In the genomic region with DNA sequence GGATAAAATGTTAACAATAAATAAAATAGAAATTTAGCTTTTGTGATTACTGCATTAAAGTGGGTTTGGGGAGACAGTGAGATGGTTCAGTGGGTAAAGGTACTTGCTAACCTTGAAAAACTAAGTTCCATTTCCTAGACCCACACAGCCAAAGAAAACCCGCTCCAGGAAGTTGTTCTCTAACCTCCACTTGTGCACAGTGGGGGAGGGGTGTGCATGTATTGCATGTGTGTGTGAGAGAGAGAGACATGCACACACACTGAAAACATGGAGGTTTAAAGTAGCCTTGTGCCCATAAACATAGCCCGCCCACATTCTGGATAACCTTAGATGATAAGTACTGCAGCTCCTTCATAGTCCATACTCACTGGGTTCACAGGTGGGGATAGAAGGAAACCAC, we compare ENCODE assay signal across 28 mouse cellular contexts. TPM values are rescaled to one million over a fixed set of nuclear protein-coding genes. Genes with fewer than 3 reads are reported as not detected.
DNase-seq lines count a peak whose midpoint lies in the region; ATAC-seq and TF ChIP-seq lines count a peak whose summit lies in the region.
"Had no signal": no experiment of that assay in that cellular context is flagged by ENCODE, and none has a peak within 500 bp of the region (broad histone marks: within the 10 kb centered on the region; RNA-seq: fewer than 3 reads in every experiment).

No protein-coding gene starts in this region.

- no peaks in the 10 kb centered on the region for H3K9me3 ChIP-seq in midbrain, embryonic 14.5 days (ENCODE audit: control insufficient read depth, low read length)
- H3K9me3 ChIP-seq: embryonic facial prominence, embryonic 10.5 days; embryonic facial prominence, embryonic 12.5 days; forebrain, embryonic 13.5 days; forebrain, embryonic 15.5 days had no signal

- no peak overlapping the region for H3K4me2 ChIP-seq in midbrain, embryonic 14.5 days (ENCODE audit: low read length)
- H3K4me2 ChIP-seq: embryonic facial prominence, embryonic 12.5 days; forebrain, embryonic 13.5 days; forebrain, embryonic 15.5 days had no signal

- H3K4me3 ChIP-seq in thymus, adult 2 months (ENCODE audit: control insufficient read depth, insufficient read depth, low read length), result no peak overlapping the region
- H3K4me3 ChIP-seq in midbrain, embryonic 14.5 days (replicated peaks; ENCODE audit: low read depth, low read length), result no peak overlapping the region
- no peak overlapping the region for H3K4me3 ChIP-seq in layer of hippocampus, adult 2 months
- H3K4me3 ChIP-seq: embryonic facial prominence, embryonic 10.5 days; embryonic facial prominence, embryonic 12.5 days; forebrain, embryonic 13.5 days; forebrain, embryonic 15.5 days had no signal

- no peaks in the 10 kb centered on the region for H3K4me1 ChIP-seq in thymus, adult 2 months (replicated peaks; ENCODE audit: control insufficient read depth, insufficient read depth, low read length)
- H3K4me1 ChIP-seq in midbrain, embryonic 14.5 days (ENCODE audit: control insufficient read depth, insufficient read depth, low read length), result no peaks in the 10 kb centered on the region
- H3K4me1 ChIP-seq: embryonic facial prominence, embryonic 10.5 days; embryonic facial prominence, embryonic 12.5 days; forebrain, embryonic 13.5 days; forebrain, embryonic 15.5 days had no signal

- ATAC-seq in midbrain, embryonic 14.5 days (ENCODE audit: low FRiP score, low TSS enrichment), result no peak
- ATAC-seq: activated CD4-positive, CD25-positive, alpha-beta regulatory T cell, adult 4 months; forebrain, embryonic 13.5 days; forebrain, embryonic 15.5 days had no signal

- H3K27me3 ChIP-seq in thymus, adult 2 months (ENCODE audit: control insufficient read depth, insufficient read depth, low read length), result no peaks in the 10 kb centered on the region
- no peaks in the 10 kb centered on the region for H3K27me3 ChIP-seq in midbrain, embryonic 14.5 days (ENCODE audit: control insufficient read depth, insufficient read depth, low read length)
- H3K27me3 ChIP-seq: embryonic facial prominence, embryonic 12.5 days; forebrain, embryonic 13.5 days; forebrain, embryonic 15.5 days had no signal

- no peak for TF ChIP-seq POLR2A in thymus, adult 2 months (IDR thresholded peaks at IDR 0.05; ENCODE audit: control insufficient read depth, extremely low read depth, insufficient read depth, low read length, poor library complexity)

- H3K9ac ChIP-seq in midbrain, embryonic 14.5 days (replicated peaks; ENCODE audit: low read length), result no peak overlapping the region
- H3K9ac ChIP-seq: embryonic facial prominence, embryonic 12.5 days; forebrain, embryonic 13.5 days; forebrain, embryonic 15.5 days had no signal

- no peak overlapping the region for H3K27ac ChIP-seq in thymus, adult 2 months (ENCODE audit: control insufficient read depth, insufficient read depth, low read length)
- no peak overlapping the region for H3K27ac ChIP-seq in midbrain, embryonic 14.5 days (replicated peaks; ENCODE audit: low read depth, low read length)
- H3K27ac ChIP-seq in layer of hippocampus, adult 2 months, result no peak overlapping the region
- H3K27ac ChIP-seq: embryonic facial prominence, embryonic 10.5 days; embryonic facial prominence, embryonic 12.5 days; forebrain, embryonic 13.5 days; forebrain, embryonic 15.5 days had no signal

- 64% methylated on average over 2 of the region's 2 CpGs for WGBS in thymus, adult 2 months
- 95% methylated on average over 2 of the region's 2 CpGs for WGBS in midbrain, embryonic 14.5 days

- peak; percentile 35 for DNase-seq in thymus, adult 2 months
- DNase-seq in thymus, postnatal 10 days (ENCODE audit: low spot score in 2 of 2), result peak; percentile 20 to 30
- DNase-seq in thymus, postnatal 25 days, result peak; percentile 41
- peak; percentile 63 for DNase-seq in thymus, postnatal 4 days
- DNase-seq in gastrocnemius, postnatal 10 days, result no peak
- DNase-seq in midbrain, embryonic 14.5 days, result no peak
- DNase-seq in ovary, postnatal 36 days (ENCODE audit: low spot score), result no peak
- no peak for DNase-seq in layer of hippocampus, adult 2 months (ENCODE audit: low spot score in 2 of 2)
- DNase-seq: adrenal gland, adult 8-10 months; adrenal gland, postnatal 14 days; adrenal gland, postnatal 36 days; cerebellum, adult 11-12 months; cerebellum, adult 2 months; cerebellum, adult 9-10 months; cerebellum, postnatal 10 days; cerebellum, postnatal 25 days had no signal

- no peak for TF ChIP-seq CTCF in thymus, adult 2 months (IDR thresholded peaks at IDR 0.05; ENCODE audit: borderline replicate concordance, control insufficient read depth, extremely low read depth, insufficient read depth, low read length, poor library complexity)
- no peak for TF ChIP-seq CTCF in layer of hippocampus, adult 2 months (conservative IDR thresholded peaks at IDR 0.05)

- H3K36me3 ChIP-seq in thymus, adult 2 months (ENCODE audit: control insufficient read depth, insufficient read depth, low read length), result no peaks in the 10 kb centered on the region
- no peaks in the 10 kb centered on the region for H3K36me3 ChIP-seq in midbrain, embryonic 14.5 days (ENCODE audit: control insufficient read depth, insufficient read depth, low read length)
- H3K36me3 ChIP-seq: embryonic facial prominence, embryonic 10.5 days; embryonic facial prominence, embryonic 12.5 days; forebrain, embryonic 15.5 days had no signal

RNA-seq across cellular contexts. Expression of a gene that starts 33.1 kb away (rescaled TPM):
- not detected in 2 replicates for polyA plus RNA-seq in thymus, adult 2 months (2012; rRNA removed)
- not detected for total RNA-seq in gastrocnemius, postnatal 10 days (2021)
- polyA plus RNA-seq in midbrain, embryonic 14.5 days (2014; fragmentation: Nextera tagmentation; extraction: Ambion mirVana), result not detected in 2 replicates
- not detected for total RNA-seq in layer of hippocampus, adult 2 months (2021)
- total RNA-seq: adrenal gland, adult 18-20 months; adrenal gland, adult 8-10 months; adrenal gland, postnatal 14 days; adrenal gland, postnatal 36 days; ES-E14; MEL had no signal
- polyA plus RNA-seq: activated CD4-positive, CD25-positive, alpha-beta regulatory T cell, adult 4 months; C2C12; cerebellum, adult 2 months; cortical plate, adult 2 months; embryonic facial prominence, embryonic 10.5 days; embryonic facial prominence, embryonic 12.5 days; embryonic facial prominence, embryonic 14.5 days; forebrain, embryonic 11.5 days; forebrain, embryonic 13.5 days; forebrain, embryonic 15.5 days had no signal

Comparison
In these comparisons a context has a peak if more than half of its experiments do, and no peak if none do; other contexts are left out.
1. DNase-seq: peak in thymus, adult 2 months (single experiment), thymus, postnatal 10 days (2 of 2), thymus, postnatal 25 days (single experiment) and thymus, postnatal 4 days (single experiment); none in gastrocnemius, postnatal 10 days (single experiment), midbrain, embryonic 14.5 days (single experiment), ovary, postnatal 36 days (single experiment) and layer of hippocampus, adult 2 months (0 of 2).